Mouse (Mus musculus): ENCODE results near the gene Grm4. TPM values are rescaled to one million over a fixed set of nuclear protein-coding genes. Genes with fewer than 3 reads are reported as not detected.

Gene Grm4
- polyA plus RNA-seq, 1 experiment from 2014 or later, result 10.0 TPM

GRCm38 (mm10) chr17:27501331-27502251 lies 19.6 kb downstream of the Grm4 start:
- 0 out of 2 replicates have a peak overlapping the region, but pooled peaks have one; percentile 12 for H3K27ac ChIP-seq (ENCODE audit: low read depth, low read length)
- peak overlapping the region; percentile 3; the same call in 1 of the 2 replicates for H3K4me3 ChIP-seq (ENCODE audit: low read length)
- H3K27me3 ChIP-seq (replicated peaks; ENCODE audit: control insufficient read depth, insufficient read depth, low read length), result no peaks in the 10 kb centered on the region
- peak; percentile 49 for ATAC-seq
- H3K9ac ChIP-seq (ENCODE audit: low read depth, low read length), result peak overlapping the region; percentile 44; the same call in 1 of the 2 replicates
- peaks cover 20% of the 10 kb centered on the region for H3K4me1 ChIP-seq (ENCODE audit: control insufficient read depth, insufficient read depth, low read depth, low read length)
- WGBS, result 5% methylated on average over 18 of the region's 18 CpGs
- peak overlapping the region; percentile 39 for H3K4me2 ChIP-seq (ENCODE audit: low read length)
- H3K9me3 ChIP-seq (ENCODE audit: control insufficient read depth, low read length), result no peaks in the 10 kb centered on the region
- H3K36me3 ChIP-seq (ENCODE audit: control insufficient read depth, insufficient read depth, low read length), result no peaks in the 10 kb centered on the region

- H3K4me2 ChIP-seq (ENCODE audit: low read length), result no peak overlapping the region
- peaks cover 20% of the 10 kb centered on the region for H3K4me1 ChIP-seq (ENCODE audit: control insufficient read depth, insufficient read depth, low read depth, low read length)
- ATAC-seq, result 0 out of 2 replicates have a peak, but pooled peaks have one; percentile 3
- no peaks in the 10 kb centered on the region for H3K9me3 ChIP-seq (ENCODE audit: control insufficient read depth, low read length)
- no peaks in the 10 kb centered on the region for H3K36me3 ChIP-seq (ENCODE audit: control insufficient read depth, insufficient read depth, low read length)
- WGBS, result 35% methylated on average over 4 of the region's 4 CpGs
- no peak overlapping the region for H3K9ac ChIP-seq (ENCODE audit: low read depth, low read length)
- no peak overlapping the region for H3K27ac ChIP-seq (ENCODE audit: low read depth, low read length)
- H3K4me3 ChIP-seq (ENCODE audit: low read length), result no peak overlapping the region
- H3K27me3 ChIP-seq (replicated peaks; ENCODE audit: control insufficient read depth, insufficient read depth, low read length), result no peaks in the 10 kb centered on the region
These were observed 20.4 kb downstream of the Grm4 start for GRCm38 (mm10) chr17:27500811-27501210.

- no peak for ATAC-seq
- Histone ChIP-seq H3K9me3 (ENCODE audit: control insufficient read depth, low read length) (no peaks in the 10 kb centered on the region), H3K4me2 (ENCODE audit: low read length) (no peak overlapping the region), H3K36me3 (ENCODE audit: control insufficient read depth, insufficient read depth, low read length) (no peaks in the 10 kb centered on the region), H3K4me3 (ENCODE audit: low read length) (no peak overlapping the region), H3K4me1 (ENCODE audit: control insufficient read depth, insufficient read depth, low read depth, low read length) (peaks cover 20% of the 10 kb centered on the region), H3K9ac (ENCODE audit: low read depth, low read length) (no peak overlapping the region), H3K27me3 (replicated peaks; ENCODE audit: control insufficient read depth, insufficient read depth, low read length) (no peaks in the 10 kb centered on the region), H3K27ac (ENCODE audit: low read depth, low read length) (no peak overlapping the region)
- WGBS, result 66% methylated on average over 13 of the region's 13 CpGs
These were observed 22.1 kb downstream of the Grm4 start for GRCm38 (mm10) chr17:27499080-27499479.

- H3K4me1 ChIP-seq (ENCODE audit: control insufficient read depth, insufficient read depth, low read depth, low read length), result peaks cover 17% of the 10 kb centered on the region
- H3K9ac ChIP-seq (ENCODE audit: low read depth, low read length), result no peak overlapping the region
- no peak overlapping the region for H3K27ac ChIP-seq (ENCODE audit: low read depth, low read length)
- H3K27me3 ChIP-seq (replicated peaks; ENCODE audit: control insufficient read depth, insufficient read depth, low read length), result no peaks in the 10 kb centered on the region
- WGBS, result 78% methylated on average over 5 of the region's 5 CpGs
- ATAC-seq, result no peak
- no peaks in the 10 kb centered on the region for H3K9me3 ChIP-seq (ENCODE audit: control insufficient read depth, low read length)
- H3K4me2 ChIP-seq (ENCODE audit: low read length), result no peak overlapping the region
- no peaks in the 10 kb centered on the region for H3K36me3 ChIP-seq (ENCODE audit: control insufficient read depth, insufficient read depth, low read length)
- no peak overlapping the region for H3K4me3 ChIP-seq (ENCODE audit: low read length)
These were observed 23.4 kb downstream of the Grm4 start for GRCm38 (mm10) chr17:27497798-27498197.

- Histone ChIP-seq H3K36me3 (ENCODE audit: control insufficient read depth, insufficient read depth, low read length) (no peaks in the 10 kb centered on the region), H3K27ac (ENCODE audit: low read depth, low read length) (no peak overlapping the region), H3K9me3 (ENCODE audit: control insufficient read depth, low read length) (no peaks in the 10 kb centered on the region), H3K4me1 (ENCODE audit: control insufficient read depth, insufficient read depth, low read depth, low read length) (no peaks in the 10 kb centered on the region), H3K27me3 (replicated peaks; ENCODE audit: control insufficient read depth, insufficient read depth, low read length) (no peaks in the 10 kb centered on the region), H3K4me3 (ENCODE audit: low read length) (no peak overlapping the region), H3K4me2 (ENCODE audit: low read length) (no peak overlapping the region), H3K9ac (ENCODE audit: low read depth, low read length) (no peak overlapping the region)
- WGBS, result 83% methylated on average over 7 of the region's 7 CpGs
- ATAC-seq, result no peak
These were observed 26.1 kb downstream of the Grm4 start for GRCm38 (mm10) chr17:27495008-27495540.

- ATAC-seq, result no peak
- H3K4me2 ChIP-seq (ENCODE audit: low read length), result no peak overlapping the region
- no peak overlapping the region for H3K9ac ChIP-seq (ENCODE audit: low read depth, low read length)
- H3K27me3 ChIP-seq (replicated peaks; ENCODE audit: control insufficient read depth, insufficient read depth, low read length), result no peaks in the 10 kb centered on the region
- no peak overlapping the region for H3K4me3 ChIP-seq (ENCODE audit: low read length)
- 49% methylated on average over 8 of the region's 8 CpGs for WGBS
- no peak overlapping the region for H3K27ac ChIP-seq (ENCODE audit: low read depth, low read length)
- no peaks in the 10 kb centered on the region for H3K36me3 ChIP-seq (ENCODE audit: control insufficient read depth, insufficient read depth, low read length)
- no peaks in the 10 kb centered on the region for H3K4me1 ChIP-seq (ENCODE audit: control insufficient read depth, insufficient read depth, low read depth, low read length)
- H3K9me3 ChIP-seq (ENCODE audit: control insufficient read depth, low read length), result no peaks in the 10 kb centered on the region
These were observed 27.2 kb downstream of the Grm4 start for GRCm38 (mm10) chr17:27493969-27494368.

GRCm38 (mm10) chr17:27493389-27493788 lies 27.8 kb downstream of the Grm4 start:
- H3K4me2 ChIP-seq (ENCODE audit: low read length), result no peak overlapping the region
- H3K9me3 ChIP-seq (ENCODE audit: control insufficient read depth, low read length), result no peaks in the 10 kb centered on the region
- no peak overlapping the region for H3K27ac ChIP-seq (ENCODE audit: low read depth, low read length)
- no peaks in the 10 kb centered on the region for H3K27me3 ChIP-seq (replicated peaks; ENCODE audit: control insufficient read depth, insufficient read depth, low read length)
- H3K36me3 ChIP-seq (ENCODE audit: control insufficient read depth, insufficient read depth, low read length), result no peaks in the 10 kb centered on the region
- no peak overlapping the region for H3K9ac ChIP-seq (ENCODE audit: low read depth, low read length)
- no peak for ATAC-seq
- H3K4me1 ChIP-seq (ENCODE audit: control insufficient read depth, insufficient read depth, low read depth, low read length), result no peaks in the 10 kb centered on the region
- WGBS, result 88% methylated on average over 4 of the region's 4 CpGs
- no peak overlapping the region for H3K4me3 ChIP-seq (ENCODE audit: low read length)

- H3K27me3 ChIP-seq (replicated peaks; ENCODE audit: control insufficient read depth, insufficient read depth, low read length), result no peaks in the 10 kb centered on the region
- H3K9me3 ChIP-seq (ENCODE audit: control insufficient read depth, low read length), result no peaks in the 10 kb centered on the region
- 0 out of 2 replicates have a peak, but pooled peaks have one; percentile 41 for ATAC-seq
- no peak overlapping the region for H3K9ac ChIP-seq (ENCODE audit: low read depth, low read length)
- H3K27ac ChIP-seq (ENCODE audit: low read depth, low read length), result no peak overlapping the region
- H3K36me3 ChIP-seq (ENCODE audit: control insufficient read depth, insufficient read depth, low read length), result no peaks in the 10 kb centered on the region
- H3K4me2 ChIP-seq (ENCODE audit: low read length), result no peak overlapping the region
- H3K4me3 ChIP-seq (ENCODE audit: low read length), result no peak overlapping the region
- 54% methylated on average over 13 of the region's 16 CpGs for WGBS
- peaks cover 9% of the 10 kb centered on the region for H3K4me1 ChIP-seq (ENCODE audit: control insufficient read depth, insufficient read depth, low read depth, low read length)
These were observed 32.9 kb downstream of the Grm4 start for GRCm38 (mm10) chr17:27488173-27488823.

- Histone ChIP-seq H3K27ac (ENCODE audit: low read depth, low read length) (no peak overlapping the region), H3K36me3 (ENCODE audit: control insufficient read depth, insufficient read depth, low read length) (no peaks in the 10 kb centered on the region), H3K4me1 (ENCODE audit: control insufficient read depth, insufficient read depth, low read depth, low read length) (peaks cover 9% of the 10 kb centered on the region), H3K27me3 (replicated peaks; ENCODE audit: control insufficient read depth, insufficient read depth, low read length) (no peaks in the 10 kb centered on the region), H3K4me2 (ENCODE audit: low read length) (no peak overlapping the region), H3K9me3 (ENCODE audit: control insufficient read depth, low read length) (no peaks in the 10 kb centered on the region), H3K4me3 (ENCODE audit: low read length) (no peak overlapping the region), H3K9ac (ENCODE audit: low read depth, low read length) (no peak overlapping the region)
- ATAC-seq, result no peak
- WGBS, result 43% methylated on average over 8 of the region's 8 CpGs
These were observed 35.3 kb downstream of the Grm4 start for GRCm38 (mm10) chr17:27485940-27486339.

Measured in hindbrain, embryonic 16.5 days (tissue).